Mouse (Mus musculus) neutrophil, adult 5-6 weeks (primary cell): ENCODE data around the gene Carmil3. TPM values are rescaled to one million over a fixed set of nuclear protein-coding genes. Genes with fewer than 3 reads are reported as not detected.

Experiments
- ATAC-seq: fragments of 151-379, 151-347 bp; 2 replicates; pipeline ENCODE4 v1.8.0; 2017; ENCODE audit warnings: mild to moderate bottlenecking, moderate TSS enrichment; ENCODE audit not compliant: insufficient number of reproducible peaks, poor library complexity, low FRiP score, severe bottlenecking; ENCODE audit errors: extremely low read depth
- total RNA-seq: library from RNA; stranded (forward); fragments of 200-1000 nt; gene quantifications from 2 replicates; pipeline ENCODE4 v1.2.3, GENCODE M21; 2017

Gene Carmil3
- total RNA-seq, 1 experiment from 2014 or later = not detected

DNA sequence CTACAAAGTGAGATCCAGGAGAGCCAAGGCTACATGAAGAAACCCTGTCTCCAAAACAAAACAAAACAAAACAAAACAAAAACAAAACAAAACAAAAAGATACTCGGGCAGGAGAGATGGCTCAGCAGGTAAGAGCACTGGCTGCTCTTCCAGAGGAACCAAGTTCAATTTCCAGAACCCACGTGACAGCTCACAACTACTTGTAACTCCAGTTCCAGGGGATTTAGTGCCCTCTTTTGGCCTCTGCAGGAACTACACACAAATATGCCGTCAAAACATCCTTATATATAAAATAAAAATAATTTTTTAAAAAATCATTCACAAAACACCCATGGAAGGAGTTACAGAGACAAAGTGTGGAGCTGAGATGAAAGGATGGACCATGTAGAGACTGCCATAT lies 37.5 kb downstream of the Carmil3 start:
- ATAC-seq = peak; percentile 55; the same call in 1 of the 2 replicates

DNA sequence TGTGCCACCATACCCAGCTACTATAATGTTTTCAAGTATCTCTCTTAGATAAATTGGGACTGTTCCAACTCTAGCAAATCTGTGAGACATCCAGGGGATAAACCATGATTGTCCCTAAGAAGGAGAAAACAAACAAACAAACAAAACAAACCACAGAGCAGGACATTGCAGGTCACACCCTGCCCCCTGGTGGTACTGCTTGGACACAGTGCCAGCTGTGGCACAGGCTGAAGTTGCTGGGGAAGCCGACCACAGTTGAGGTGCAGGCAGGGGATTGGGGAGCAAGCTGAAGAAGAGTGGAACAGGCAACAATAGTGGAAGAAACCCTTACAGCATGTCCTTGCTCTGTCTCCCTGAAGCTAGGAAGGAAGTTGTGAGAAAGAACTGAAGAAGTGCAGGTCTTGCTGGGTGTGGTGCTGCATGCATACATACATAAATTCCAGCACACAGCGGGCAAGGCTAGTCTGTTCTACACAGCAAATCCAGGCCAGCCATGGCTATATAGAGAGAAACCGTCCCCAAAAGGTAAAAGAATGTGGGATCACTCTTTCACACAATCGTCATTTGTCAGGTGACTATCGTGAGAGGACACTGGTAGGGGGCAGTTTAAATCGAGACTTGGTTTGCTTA lies 45.8 kb downstream of the Carmil3 start:
- no peak for ATAC-seq

DNA sequence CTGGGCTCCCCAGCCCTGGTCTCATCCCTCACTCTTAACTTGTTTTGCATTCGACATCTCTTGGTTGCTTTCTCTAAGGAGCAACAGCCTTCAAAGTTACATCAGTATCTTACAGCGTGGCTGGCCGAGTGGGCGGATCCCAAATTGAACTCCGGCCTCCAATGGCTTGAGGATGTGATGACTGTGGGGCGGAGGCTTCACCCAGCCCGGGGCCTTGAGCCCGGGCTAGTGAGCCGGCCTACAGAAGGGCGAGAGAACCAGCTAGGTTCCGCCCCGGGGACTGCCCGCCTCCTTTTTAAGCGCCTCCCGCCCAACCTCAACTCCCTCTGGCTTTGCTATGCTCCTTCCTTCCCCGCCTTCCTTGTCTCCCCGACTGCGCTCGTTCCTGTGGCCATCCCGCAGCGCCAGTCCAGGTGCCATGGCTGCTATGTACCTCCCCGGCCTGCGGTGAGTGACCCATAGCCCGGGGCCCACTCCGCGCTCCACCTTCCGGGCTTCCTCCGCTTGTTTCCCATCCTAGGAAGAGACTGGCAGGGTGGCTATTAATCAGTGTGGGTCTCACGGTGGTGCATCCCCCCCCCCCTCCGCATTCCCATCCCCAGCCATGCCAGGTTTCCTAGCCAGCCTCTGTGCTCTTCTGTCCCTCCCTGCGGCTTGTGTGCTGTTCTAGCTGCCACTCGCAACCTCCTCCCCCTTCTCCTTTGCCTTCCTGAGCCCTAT lies 49.8 kb downstream of the Carmil3 start, which contains the start of gene Pck2:
Pck2 (plus strand) TSS at position 200 of the 720 bp plus-strand sequence.
- ATAC-seq = peak; percentile 91

DNA sequence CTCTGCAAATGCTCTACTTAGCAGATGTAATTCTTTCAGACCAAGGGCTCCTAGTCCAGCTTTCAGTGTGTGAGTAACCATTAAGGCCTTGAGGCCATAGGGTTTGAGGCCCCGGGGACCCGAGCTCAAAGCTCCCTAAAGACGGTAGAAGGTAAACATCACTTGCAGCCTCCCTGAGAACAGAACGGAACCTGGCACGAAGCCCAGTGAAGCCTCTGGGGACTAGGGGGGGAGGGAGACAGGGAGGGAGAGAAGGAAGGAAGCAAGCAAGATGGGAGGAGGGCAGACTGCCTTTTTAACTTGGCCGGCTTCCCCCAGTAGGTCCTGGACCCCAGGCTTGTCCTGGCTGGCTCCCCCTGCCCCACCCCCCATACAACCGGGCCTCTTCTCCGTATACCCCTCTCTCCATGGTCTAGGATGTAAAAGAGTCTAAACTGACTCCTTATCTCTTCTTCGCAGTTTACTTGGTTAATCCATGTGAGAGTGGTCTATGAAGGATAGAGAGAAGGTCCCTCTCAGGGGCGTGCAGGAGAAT lies 50.4 kb downstream of the Carmil3 start:
- ATAC-seq = peak; percentile 7; the same call in 1 of the 2 replicates

DNA sequence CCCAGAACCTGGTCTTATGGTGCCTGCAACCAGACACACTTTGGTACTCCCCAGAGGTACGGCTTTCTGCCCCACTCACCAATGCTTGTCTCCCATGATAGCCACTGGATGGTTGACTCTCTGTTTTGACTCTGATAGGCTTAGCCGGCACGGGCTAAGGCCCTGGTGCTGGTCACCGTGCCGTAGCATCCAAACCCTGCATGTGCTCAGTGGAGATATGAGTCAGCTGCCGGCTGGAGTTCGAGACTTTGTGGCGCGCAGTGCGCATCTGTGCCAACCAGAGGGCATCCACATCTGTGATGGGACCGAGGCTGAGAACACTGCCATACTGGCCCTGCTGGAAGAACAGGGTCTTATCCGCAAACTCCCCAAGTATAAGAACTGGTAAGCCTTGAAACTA lies 51.8 kb downstream of the Carmil3 start:
- no peak for ATAC-seq

DNA sequence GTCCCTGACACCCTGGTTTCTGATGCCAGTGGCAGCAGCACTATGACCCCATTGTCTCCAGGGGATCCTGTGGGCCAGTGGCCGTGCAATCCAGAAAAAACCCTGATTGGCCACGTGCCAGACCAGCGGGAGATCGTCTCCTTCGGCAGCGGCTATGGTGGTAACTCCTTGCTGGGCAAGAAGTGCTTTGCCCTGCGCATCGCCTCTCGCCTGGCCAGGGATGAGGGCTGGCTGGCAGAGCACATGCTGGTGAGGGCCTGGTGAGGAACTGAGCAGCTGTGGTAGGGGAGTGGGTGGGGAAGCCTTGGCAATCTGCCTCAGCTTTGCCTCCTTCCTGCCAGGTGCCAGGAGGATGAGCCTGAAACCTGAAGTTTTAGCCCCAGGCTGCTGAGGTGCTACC lies 53.9 kb downstream of the Carmil3 start:
- no peak for ATAC-seq

DNA sequence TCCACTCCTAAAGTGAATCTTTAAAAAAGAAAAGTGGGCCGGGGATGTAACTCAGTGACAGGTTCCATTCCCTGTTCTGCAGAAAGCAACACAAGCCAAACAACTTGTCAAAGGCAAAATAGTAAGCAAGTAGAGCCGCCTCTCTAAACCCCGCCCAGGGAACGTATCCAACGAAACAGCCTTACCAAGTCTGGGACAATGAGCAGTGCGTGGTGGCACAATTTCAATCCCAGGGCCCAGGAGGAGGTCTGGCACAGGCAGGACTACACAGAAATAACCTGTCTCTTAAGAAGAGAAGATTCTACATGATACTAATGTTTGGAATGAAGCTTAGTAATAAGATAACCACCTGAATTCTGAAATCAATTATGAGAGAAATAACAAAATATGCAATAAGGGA lies 59.7 kb downstream of the Carmil3 start:
- no peak for ATAC-seq

DNA sequence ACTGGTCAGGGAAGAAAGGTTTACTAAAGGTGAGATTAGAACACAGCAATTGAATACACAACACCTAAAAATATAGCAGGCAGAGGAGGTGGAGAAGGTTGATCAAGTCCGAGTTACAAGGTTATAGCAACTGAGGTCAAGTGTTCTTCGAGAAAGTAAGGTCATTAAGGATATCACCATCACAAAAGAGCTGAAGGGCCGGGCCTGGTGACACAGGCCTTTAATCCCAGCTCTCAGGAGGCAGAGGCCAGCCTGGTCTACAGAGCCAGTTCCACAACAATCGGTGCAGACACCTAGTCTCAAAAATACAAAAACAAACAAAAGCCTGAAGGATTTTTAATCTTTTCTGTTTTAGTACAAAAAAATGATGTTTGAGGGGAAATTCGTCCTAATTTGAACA lies 60.9 kb downstream of the Carmil3 start:
- no peak for ATAC-seq

DNA sequence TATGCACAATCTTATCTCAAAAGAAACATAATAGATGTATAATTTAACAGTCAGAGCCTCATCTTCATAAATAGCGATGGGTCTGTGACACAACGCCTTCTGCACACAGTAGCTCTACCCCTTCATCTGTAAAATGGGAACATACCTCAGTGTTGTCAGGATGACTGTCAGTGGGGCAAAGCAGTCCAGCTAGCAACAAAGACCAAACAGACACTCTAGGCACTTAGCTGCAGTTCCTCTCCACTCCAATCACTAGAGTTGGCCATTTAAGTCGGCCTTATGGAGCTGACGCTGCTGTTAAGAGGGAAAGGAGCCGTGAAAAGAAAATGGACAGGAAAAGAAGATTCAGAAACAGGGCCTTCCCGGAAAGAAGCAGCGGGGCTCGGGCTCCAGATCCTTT lies 61.3 kb downstream of the Carmil3 start:
- ATAC-seq = no peak

DNA sequence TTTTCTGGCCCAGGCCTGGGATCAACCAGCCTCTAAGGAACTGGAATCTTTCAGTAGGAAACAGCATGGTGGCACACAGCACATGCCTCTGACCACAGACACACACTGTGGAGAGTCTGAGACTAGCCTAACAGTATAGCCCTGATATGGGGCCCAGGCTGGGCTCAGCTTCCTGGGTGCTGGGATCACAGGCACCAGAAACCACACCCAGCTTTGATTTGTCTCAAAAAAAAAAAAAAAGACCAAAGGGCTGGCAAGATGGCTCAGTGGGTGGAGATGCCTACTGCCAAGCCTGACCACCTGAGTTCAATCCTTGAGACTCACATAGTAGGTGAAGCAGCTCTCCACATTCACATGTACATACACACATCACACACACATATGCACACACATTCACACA lies 64.2 kb downstream of the Carmil3 start:
- no peak for ATAC-seq

DNA sequence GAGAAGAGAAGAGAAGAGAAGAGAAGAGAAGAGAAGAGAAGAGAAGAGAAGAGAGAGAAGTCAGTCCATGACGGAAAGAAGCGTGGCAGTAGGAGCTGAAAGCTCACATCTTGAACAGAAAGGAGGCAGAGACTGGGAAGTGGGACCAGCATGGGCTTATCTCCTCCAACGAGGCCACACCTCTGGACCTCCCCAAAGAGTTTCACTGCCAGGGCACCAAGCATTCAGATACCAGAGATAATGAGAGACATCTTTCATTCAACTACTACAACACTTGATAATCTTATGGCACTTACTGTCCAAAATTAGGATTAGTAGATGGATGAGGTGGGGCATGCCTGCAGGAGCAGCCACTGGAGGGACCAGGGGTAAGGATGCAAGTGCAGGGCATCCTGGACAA lies 65.3 kb downstream of the Carmil3 start:
- no peak for ATAC-seq

DNA sequence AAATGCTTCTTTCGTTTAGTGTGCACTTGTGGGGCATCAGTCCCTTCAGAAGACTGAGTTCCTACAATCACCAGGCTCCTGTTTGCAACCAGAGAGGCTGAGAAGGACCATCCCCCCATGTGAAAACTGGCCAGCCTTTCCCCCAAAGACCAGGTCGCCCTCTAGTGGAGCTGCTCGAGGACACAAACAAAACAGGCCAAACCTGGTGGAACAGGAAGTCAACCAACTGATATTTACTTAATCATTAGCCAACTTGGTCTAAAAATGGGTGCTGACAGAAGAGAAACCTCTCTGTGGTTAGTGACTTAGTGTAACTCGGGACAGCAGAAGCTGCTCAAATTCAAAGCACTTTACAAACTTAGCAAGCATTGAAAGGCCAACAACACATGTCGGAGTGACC lies 66.6 kb downstream of the Carmil3 start:
- ATAC-seq = peak; percentile 43

DNA sequence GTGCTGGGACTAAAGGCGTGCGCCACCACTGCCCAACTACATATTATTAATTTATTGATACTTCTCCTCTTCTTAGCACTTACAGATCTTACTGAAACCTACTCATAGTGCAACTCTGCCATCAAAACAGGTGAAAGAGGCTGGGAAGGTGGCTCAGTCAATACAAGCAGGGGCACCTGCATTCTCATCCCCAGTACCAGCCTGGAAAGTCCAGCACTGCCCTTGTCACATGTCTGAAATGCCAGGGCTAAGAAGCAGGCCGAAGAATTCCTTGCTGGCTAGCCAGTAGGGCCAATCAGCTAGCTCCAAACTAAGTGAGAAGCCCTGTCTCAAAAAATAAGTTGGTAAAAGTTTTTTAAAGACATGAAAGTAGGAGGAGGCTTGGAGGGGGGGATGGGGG lies 67.1 kb downstream of the Carmil3 start:
- no peak for ATAC-seq

Other genes starting within 250 kb of the Carmil3 start
- 22.9 and 24.1 TPM in 2 replicates for gene Dhrs4, start 11.9 kb upstream of the Carmil3 start, total RNA-seq
- not detected in 2 replicates for gene Cpne6, start 19.8 kb downstream of the Carmil3 start, total RNA-seq
- gene Nrl, start 34.3 kb downstream of the Carmil3 start, total RNA-seq = 0.12 TPM in 1 of 2 replicates, not detected in the other
- 38.6 and 38.8 TPM in 2 replicates for gene Pck2, start 49.6 kb downstream of the Carmil3 start, total RNA-seq
- 82.2 and 98.6 TPM in 2 replicates for gene Dcaf11, start 69.4 kb downstream of the Carmil3 start, total RNA-seq
- gene A730061H03Rik, start 69.8 kb downstream of the Carmil3 start, total RNA-seq = 6.9 and 9.1 TPM in 2 replicates
- gene Fitm1, start 85.0 kb downstream of the Carmil3 start, total RNA-seq = not detected in 2 replicates
- 254 and 295 TPM in 2 replicates for gene Psme1, start 87.5 kb downstream of the Carmil3 start, total RNA-seq
- 5.0 TPM in 2 replicates for gene Emc9, start 94.7 kb downstream of the Carmil3 start, total RNA-seq
- gene Psme2, start 100.5 kb downstream of the Carmil3 start, total RNA-seq = 164 and 175 TPM in 2 replicates
- 73.4 and 82.3 TPM in 2 replicates for gene Rnf31, start 101.1 kb downstream of the Carmil3 start, total RNA-seq
- gene Irf9, start 112.9 kb downstream of the Carmil3 start, total RNA-seq = 163 and 164 TPM in 2 replicates
- gene Rec8, start 127.4 kb downstream of the Carmil3 start, total RNA-seq = not detected in 2 replicates
- 4.2 and 11.3 TPM in 2 replicates for gene Ipo4, start 145.3 kb downstream of the Carmil3 start, total RNA-seq
- gene Gm49378, start 147.2 kb downstream of the Carmil3 start, total RNA-seq = 2.1 and 2.8 TPM in 2 replicates
- 40.7 and 42.5 TPM in 2 replicates for gene Tm9sf1, start 153.2 kb downstream of the Carmil3 start, total RNA-seq
- 0.98 and 2.1 TPM in 2 replicates for gene Tssk4, start 159.5 kb downstream of the Carmil3 start, total RNA-seq
- gene Mdp1, start 169.9 kb downstream of the Carmil3 start, total RNA-seq = 40.6 and 42.1 TPM in 2 replicates
- gene Gmpr2, start 181.3 kb downstream of the Carmil3 start, total RNA-seq = 27.5 and 44.8 TPM in 2 replicates
- 158 and 211 TPM in 2 replicates for gene Nedd8, start 181.5 kb downstream of the Carmil3 start, total RNA-seq
- 64.8 and 68.2 TPM in 2 replicates for gene Tinf2, start 191.2 kb downstream of the Carmil3 start, total RNA-seq
- 6.9 and 9.5 TPM in 2 replicates for gene Tgm1, start 223.3 kb downstream of the Carmil3 start, total RNA-seq
- 27.2 and 36.8 TPM in 2 replicates for gene Rabggta, start 231.6 kb downstream of the Carmil3 start, total RNA-seq